Mouse (Mus musculus) ES-E14 (cell line): Measurements from ENCODE around the gene Srms. TPM values are rescaled to one million over a fixed set of nuclear protein-coding genes. Genes with fewer than 3 reads are reported as not detected.

Source experiments
- DNase-seq: peaks from one replicate; pipeline ENCODE4 v3.0.0-alpha.2; 2013; ENCODE audit warnings: low read depth, low spot score
- H3K27ac ChIP-seq: 2 replicates; pipeline ENCODE4 v1.5.1; 2012; ENCODE audit warnings: low read depth, mild to moderate bottlenecking, low read length, moderate library complexity, mixed read lengths; ENCODE audit not compliant: poor library complexity, insufficient read depth, severe bottlenecking
- H3K36me3 ChIP-seq: 2 replicates; pipeline ENCODE4 v1.6.1; 2012; ENCODE audit warnings: mild to moderate bottlenecking, low read length, moderate library complexity, mixed read lengths; ENCODE audit not compliant: control insufficient read depth, poor library complexity, insufficient read depth, severe bottlenecking
- H3K4me1 ChIP-seq, 2 experiments: fragments of 150-350 bp in 1 of 2; sonication (generic) in 1 of 2; 2 replicates each; pipeline ENCODE4 v1.6.1; 2012; ENCODE audit warnings: low read length in 2 of 2, mild to moderate bottlenecking in 1 of 2, mixed read lengths in 1 of 2; ENCODE audit not compliant: control insufficient read depth in 2 of 2, insufficient read depth in 2 of 2, poor library complexity in 1 of 2
- H3K4me3 ChIP-seq, 2 experiments: fragments of 150-350 bp in 1 of 2; sonication (generic) in 1 of 2; 2 replicates each; pipeline ENCODE4 v1.5.1; 2012; ENCODE audit warnings: low read length in 2 of 2, low read depth in 1 of 2, mild to moderate bottlenecking in 1 of 2, mixed read lengths in 1 of 2; ENCODE audit not compliant: insufficient read depth in 1 of 2, poor library complexity in 1 of 2, severe bottlenecking in 1 of 2
- H3K9ac ChIP-seq: 2 replicates; pipeline ENCODE4 v1.6.1; 2012; ENCODE audit warnings: low read depth, mild to moderate bottlenecking, low read length, mixed read lengths; ENCODE audit not compliant: poor library complexity, insufficient read depth, severe bottlenecking
- H3K9me3 ChIP-seq: fragments of 150-350 bp; sonication (generic); 2 replicates; pipeline ENCODE4 v1.6.1; 2012; ENCODE audit warnings: low read depth, mild to moderate bottlenecking, low read length; ENCODE audit not compliant: control insufficient read depth, insufficient read depth
- CHD2 ChIP-seq: IDR thresholded peaks from 2 replicates; pipeline ENCODE4 v1.6.1; 2014; ENCODE audit warnings: mild to moderate bottlenecking, low read depth, low read length, inconsistent platforms
- HCFC1 ChIP-seq: IDR thresholded peaks from 2 replicates; pipeline ENCODE4 v1.6.1; 2012; ENCODE audit warnings: low read length, inconsistent platforms, borderline replicate concordance; ENCODE audit not compliant: insufficient read depth
- MAFK ChIP-seq: IDR thresholded peaks from 2 replicates; pipeline ENCODE4 v1.6.1; 2014; ENCODE audit warnings: mild to moderate bottlenecking, low read depth, low read length, inconsistent platforms; ENCODE audit not compliant: insufficient read depth
- ZC3H11A ChIP-seq: IDR thresholded peaks from 2 replicates; pipeline ENCODE4 v1.6.1; 2012; ENCODE audit warnings: low read depth, mild to moderate bottlenecking, inconsistent platforms, low read length, borderline replicate concordance
- ZNF384 ChIP-seq: IDR thresholded peaks from 2 replicates; pipeline ENCODE4 v1.6.1; 2012; ENCODE audit warnings: low read depth, low read length, inconsistent platforms
- in situ Hi-C, 2 experiments: fragments of 600-800 bp; cut with MboI; formaldehyde crosslinking; loops; one replicate each; pipeline ENCODE4 v1.15.1; 2025; ENCODE audit warnings: low sequenced_read_pairs in 2 of 2, inconsistent platforms in 1 of 2; ENCODE audit not compliant: unreplicated experiment in 2 of 2
- total RNA-seq: library from RNA; depleted of rRNA; stranded (reverse); fragments of 300-350 nt; gene quantifications from 2 replicates; pipeline ENCODE4 v1.2.3, GENCODE M21; 2012

Gene Srms
- total RNA-seq, 1 experiment: 0.67 TPM

DNA sequence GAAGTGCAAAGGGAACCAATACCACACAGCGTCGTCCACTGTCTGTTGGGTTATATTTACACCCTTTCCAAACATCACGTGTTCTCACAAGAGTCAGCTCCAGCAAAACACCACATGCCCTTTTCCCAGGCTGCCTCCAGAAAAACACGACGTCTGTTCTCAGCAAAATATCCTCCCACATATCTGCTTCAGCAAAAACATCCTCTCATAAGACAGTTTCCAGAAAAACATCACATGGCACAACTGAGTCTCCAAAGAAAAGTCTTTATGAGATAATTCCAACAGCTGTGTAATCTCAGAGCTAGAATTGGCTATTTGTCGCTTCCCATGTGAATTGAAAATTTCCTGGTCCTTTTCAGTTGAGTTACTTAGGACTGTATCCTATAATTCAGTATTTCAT lies 32.1 kb downstream of the Srms start:
- DNase-seq: no peak
- Histone ChIP-seq H3K27ac (no peak overlapping the region), H3K9me3 (no peaks in the 10 kb centered on the region), H3K36me3 (no peaks in the 10 kb centered on the region), H3K4me3 (no peak overlapping the region), H3K4me1 (no peaks in the 10 kb centered on the region), H3K9ac (no peak overlapping the region)
- TF ChIP-seq ZC3H11A (no peak), HCFC1 (no peak), CHD2 (no peak), ZNF384 (no peak), MAFK (no peak)
- in situ Hi-C loops: no loop called here

DNA sequence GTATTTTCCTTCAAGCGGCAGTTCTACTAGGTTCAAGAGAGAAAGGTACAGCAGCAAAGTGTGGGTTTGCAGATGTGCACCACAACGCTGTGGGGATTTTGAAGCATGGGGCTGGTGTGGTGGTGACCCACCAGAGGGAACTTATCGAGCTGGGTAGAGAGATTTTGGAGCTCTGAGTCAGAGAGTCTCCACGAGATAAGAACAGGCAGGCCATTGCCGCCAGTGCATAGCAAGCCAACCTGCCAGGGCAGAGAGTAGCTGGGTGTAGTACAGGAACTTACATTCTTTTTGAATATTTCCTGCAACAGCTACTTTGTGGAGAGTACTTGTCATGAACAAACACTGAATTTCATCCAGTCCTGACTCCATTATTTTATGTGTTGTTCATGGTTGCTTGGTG lies 34.5 kb downstream of the Srms start:
- H3K36me3 ChIP-seq: no peaks in the 10 kb centered on the region
- no peak overlapping the region for H3K27ac ChIP-seq
- TF ChIP-seq CHD2: no peak
- no peak for TF ChIP-seq MAFK
- no peak for TF ChIP-seq HCFC1
- no peak for TF ChIP-seq ZNF384
- TF ChIP-seq ZC3H11A: no peak
- no peaks in the 10 kb centered on the region for H3K9me3 ChIP-seq
- in situ Hi-C loops: no loop called here
- no peak overlapping the region for H3K9ac ChIP-seq
- no peak overlapping the region for H3K4me3 ChIP-seq
- H3K4me1 ChIP-seq: no peaks in the 10 kb centered on the region
- DNase-seq: no peak

DNA sequence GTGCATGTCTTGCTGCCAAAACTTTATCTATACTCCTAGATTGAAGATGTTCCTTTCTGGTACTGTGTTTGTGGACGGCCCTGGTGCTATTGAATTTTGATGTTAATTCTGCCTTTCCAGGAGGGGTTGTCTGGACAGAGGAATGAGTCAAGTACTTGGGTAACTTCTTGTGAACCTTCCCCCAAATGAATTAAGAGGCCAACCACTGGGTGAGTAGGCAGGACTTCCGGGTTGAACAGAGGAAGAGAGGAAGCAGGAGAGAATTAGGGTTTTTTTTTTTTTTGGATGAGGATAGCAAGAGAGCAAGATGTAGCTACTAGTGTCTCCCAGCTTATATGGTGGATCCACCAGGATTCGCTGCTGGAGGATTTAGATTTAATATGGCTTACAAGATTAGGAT lies 35.0 kb downstream of the Srms start:
- TF ChIP-seq CHD2: no peak
- TF ChIP-seq ZNF384: no peak
- TF ChIP-seq HCFC1: no peak
- no peak for TF ChIP-seq ZC3H11A
- TF ChIP-seq MAFK: no peak
- in situ Hi-C loops: no loop called here
- Histone ChIP-seq H3K4me3 (no peak overlapping the region), H3K9ac (no peak overlapping the region), H3K9me3 (no peaks in the 10 kb centered on the region), H3K27ac (no peak overlapping the region), H3K4me1 (no peaks in the 10 kb centered on the region), H3K36me3 (no peaks in the 10 kb centered on the region)
- no peak for DNase-seq

DNA sequence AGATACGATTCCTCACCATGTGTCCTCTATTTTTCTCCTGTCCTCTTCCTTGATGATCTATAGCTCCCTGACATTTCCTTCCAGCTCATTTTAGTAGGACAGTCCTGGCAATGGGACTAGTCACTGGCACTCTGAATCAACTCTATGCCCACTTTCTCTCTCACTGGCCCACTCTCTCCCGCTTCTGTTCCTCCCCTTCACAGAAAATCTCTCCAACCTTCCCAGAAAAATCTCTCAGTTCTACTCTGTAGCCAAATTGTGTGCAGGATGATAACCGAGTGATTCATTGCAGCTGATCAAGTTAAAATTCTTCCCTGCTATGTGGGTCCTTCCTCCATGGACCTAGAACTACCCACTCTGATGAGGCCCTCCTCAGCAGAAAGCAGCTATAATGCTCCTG lies 38.3 kb downstream of the Srms start:
- DNase-seq: no peak
- Histone ChIP-seq H3K9ac (no peak overlapping the region), H3K27ac (no peak overlapping the region), H3K4me1 (no peaks in the 10 kb centered on the region), H3K9me3 (no peaks in the 10 kb centered on the region), H3K36me3 (no peaks in the 10 kb centered on the region), H3K4me3 (no peak overlapping the region)
- TF ChIP-seq HCFC1 (no peak), ZNF384 (no peak), ZC3H11A (no peak), CHD2 (no peak), MAFK (no peak)
- in situ Hi-C loops: no loop called here

DNA sequence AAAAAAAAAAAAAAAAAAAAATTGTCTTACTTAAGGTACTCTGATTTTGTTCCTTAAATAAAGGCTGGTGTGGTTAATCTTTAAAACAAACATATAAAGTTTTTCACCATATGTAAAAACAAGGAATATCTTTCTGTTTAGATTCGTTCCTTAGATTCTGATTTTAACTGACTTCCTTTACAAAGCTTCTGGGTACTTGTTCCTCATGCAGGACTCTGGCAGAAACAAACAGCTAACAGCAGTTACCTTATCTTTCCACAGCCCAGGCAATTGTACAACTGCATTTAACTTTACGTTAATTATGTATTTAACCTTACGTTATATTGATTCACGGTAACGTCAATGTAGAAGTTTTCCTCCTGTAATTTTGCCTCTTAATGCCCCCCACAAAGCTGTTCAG lies 46.5 kb downstream of the Srms start:
- H3K36me3 ChIP-seq: no peaks in the 10 kb centered on the region
- no peak for TF ChIP-seq MAFK
- no peak for TF ChIP-seq ZC3H11A
- TF ChIP-seq HCFC1: no peak
- TF ChIP-seq ZNF384: no peak
- TF ChIP-seq CHD2: no peak
- H3K4me3 ChIP-seq: no peak overlapping the region
- DNase-seq: no peak
- no peak overlapping the region for H3K27ac ChIP-seq
- H3K9me3 ChIP-seq: no peaks in the 10 kb centered on the region
- no peaks in the 10 kb centered on the region for H3K4me1 ChIP-seq
- H3K9ac ChIP-seq: no peak overlapping the region
- in situ Hi-C loops: no loop called here
